Mouse (Mus musculus) common myeloid progenitor, adult 5-6 weeks (primary cell): ENCODE measurements around the gene Ggt1. TPM values are rescaled to one million over a fixed set of nuclear protein-coding genes. Genes with fewer than 3 reads are reported as not detected.

ENCODE experiments used
- ATAC-seq: replicated peaks from 2 replicates; pipeline ENCODE4 v1.8.0; 2016; ENCODE audit warnings: low read depth, mild to moderate bottlenecking, moderate TSS enrichment, inconsistent platforms; ENCODE audit not compliant: poor library complexity, severe bottlenecking
- total RNA-seq: library from RNA; stranded (forward); fragments of 200-1000, 187-1606 nt; gene quantifications from 2 replicates; pipeline ENCODE4 v1.2.3, GENCODE M21; 2017

Gene Ggt1
- total RNA-seq, 1 experiment from 2014 or later, result 0.23 TPM

- ATAC-seq, result no peak
Observed at GRCm38 (mm10) chr10:75570981-75571657, 9.7 kb downstream of the Ggt1 start.

GRCm38 (mm10) chr10:75571937-75572336, 10.5 kb downstream of the Ggt1 start:
- no peak for ATAC-seq

DNA sequence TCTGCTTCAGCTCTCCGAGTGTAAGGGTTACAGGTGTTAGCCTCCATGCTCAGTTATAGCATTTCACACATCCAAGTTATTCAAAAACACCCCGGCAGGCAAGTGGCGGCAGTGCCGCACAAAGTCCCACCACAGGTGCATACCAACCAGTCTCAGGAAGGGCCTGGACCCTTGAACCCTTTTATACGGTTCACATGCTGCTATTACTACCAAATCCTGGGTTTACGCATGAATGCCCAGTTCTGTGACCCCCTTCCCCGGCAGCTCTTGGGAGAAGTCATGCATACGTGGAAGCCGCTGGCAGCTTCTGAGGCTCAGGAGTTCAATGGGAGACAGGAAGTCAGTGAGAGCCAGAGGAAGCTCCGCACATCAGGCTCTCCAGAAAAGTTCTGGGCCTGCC, 11.8 kb downstream of the Ggt1 start:
- no peak for ATAC-seq

DNA sequence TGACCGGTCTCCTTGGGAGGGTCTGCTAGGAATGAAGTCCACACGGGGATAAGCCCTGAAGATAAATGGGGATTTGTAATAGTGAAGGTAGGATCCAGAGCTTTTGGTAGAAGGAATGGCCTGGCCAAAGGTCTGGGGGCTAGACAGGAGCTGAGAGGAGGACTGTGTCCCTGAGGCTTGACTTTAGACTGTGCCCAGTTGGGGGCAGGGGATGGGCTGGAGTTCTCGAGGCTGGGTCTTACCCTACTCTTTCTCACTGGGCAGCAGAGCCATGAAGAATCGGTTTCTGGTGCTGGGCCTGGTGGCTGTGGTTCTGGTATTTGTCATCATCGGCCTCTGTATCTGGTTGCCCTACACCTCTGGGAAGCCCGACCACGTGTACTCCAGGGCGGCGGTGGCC, 12.6 kb downstream of the Ggt1 start:
- ATAC-seq, result no peak

DNA sequence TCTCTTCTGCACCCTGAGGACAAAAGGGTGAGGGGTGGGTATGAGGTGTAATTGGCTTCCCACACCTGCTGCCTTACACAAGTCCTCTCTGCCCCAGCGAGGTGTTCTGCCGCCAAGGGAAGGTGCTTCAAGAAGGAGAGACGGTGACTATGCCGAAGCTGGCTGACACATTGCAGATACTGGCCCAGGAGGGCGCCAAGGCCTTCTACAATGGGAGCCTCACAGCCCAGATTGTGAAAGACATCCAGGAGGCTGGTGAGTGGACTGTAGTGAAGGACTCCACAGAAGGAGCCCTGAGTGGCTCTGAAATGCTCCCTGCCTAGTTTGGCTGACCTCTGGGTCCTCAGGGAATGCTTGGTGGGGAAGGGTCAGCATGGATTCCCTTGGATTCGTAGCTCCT, 17.7 kb downstream of the Ggt1 start:
- no peak for ATAC-seq

DNA sequence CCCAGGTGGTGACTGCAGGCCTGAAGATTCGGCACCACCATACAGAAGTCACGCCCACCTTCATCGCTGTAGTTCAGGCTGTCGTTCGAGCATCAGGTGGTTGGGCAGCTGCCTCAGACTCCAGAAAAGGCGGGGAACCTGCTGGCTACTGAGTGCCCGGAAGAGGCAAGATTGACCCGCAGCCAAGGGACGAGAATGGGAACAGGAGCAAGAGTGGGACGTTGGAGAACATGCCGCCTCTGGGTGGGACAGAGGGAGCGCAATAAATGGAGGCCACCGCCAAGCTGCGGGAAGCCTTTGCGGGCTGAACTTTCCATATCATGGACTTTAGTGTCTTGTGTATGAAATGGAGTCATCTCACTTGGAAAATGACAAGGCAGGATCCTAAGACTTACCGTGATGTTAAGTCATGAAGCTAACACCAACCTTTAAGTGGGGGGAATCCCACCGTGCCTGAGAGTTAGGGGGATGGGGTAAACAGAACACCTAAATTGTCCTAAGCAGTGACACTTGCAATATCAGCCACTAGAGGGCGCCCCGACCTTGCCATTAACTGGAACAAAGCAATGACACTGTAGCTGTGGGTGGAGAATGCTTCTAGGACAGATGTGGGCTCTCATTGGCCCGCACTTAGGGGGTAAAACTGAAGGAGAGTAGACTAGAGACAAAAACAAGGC, 24.6 kb downstream of the Ggt1 start:
- peak; percentile 59 for ATAC-seq

DNA sequence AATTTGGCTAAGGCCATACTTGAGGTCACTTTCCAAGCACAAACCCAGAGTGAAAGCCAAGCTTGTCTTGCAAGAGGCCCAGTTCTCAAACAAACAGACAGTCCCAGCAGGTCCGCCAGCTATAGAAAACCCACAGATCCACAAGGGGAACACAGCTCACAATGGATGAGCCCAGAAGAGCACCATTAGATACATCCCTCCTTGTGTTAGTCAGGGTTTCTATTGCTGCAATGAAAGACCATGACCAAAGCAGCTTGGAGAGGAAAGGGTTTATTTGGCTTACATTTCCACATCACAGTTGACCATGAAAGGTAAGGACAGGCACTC, 25.1 kb downstream of the Ggt1 start:
- no peak for ATAC-seq

DNA sequence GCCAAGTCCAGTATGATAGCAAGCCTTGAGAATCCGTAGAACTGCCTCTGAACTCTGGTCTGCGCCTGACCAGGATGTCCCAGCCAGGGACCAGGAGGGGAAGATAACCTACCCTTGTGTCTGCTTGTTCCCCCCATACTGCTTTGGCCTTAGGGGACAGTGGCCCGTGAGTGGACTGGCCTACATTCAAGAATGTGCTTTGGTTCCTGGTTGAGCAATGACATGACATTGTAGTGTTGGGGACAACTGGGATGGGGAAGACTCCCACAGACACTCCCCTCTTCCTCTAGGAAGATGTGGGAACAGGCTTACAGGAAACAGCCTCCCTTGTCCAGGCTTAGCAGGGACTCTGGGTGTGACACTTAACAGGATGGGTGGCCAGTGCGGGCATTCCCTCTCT, 26.4 kb downstream of the Ggt1 start:
- no peak for ATAC-seq

DNA sequence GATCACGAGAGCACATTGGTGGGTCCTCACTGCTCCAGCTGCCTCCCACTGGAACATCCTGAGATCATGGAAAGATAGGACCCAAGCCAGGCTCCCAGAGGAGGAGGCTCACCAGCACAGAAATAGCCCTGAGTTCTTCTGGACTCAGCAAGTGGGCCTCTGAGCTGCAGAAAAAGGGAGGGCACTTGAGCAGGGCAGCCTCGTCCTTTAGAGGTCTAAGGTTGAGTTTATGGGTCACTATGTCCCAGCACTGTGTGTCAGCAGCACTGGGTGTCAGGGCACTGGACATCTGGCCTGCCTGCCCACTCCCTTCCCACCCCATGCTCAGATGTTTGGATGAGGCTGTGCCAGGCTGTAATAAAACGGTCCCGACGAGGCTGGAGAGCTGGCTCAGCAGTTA, 26.9 kb downstream of the Ggt1 start:
- ATAC-seq, result no peak

DNA sequence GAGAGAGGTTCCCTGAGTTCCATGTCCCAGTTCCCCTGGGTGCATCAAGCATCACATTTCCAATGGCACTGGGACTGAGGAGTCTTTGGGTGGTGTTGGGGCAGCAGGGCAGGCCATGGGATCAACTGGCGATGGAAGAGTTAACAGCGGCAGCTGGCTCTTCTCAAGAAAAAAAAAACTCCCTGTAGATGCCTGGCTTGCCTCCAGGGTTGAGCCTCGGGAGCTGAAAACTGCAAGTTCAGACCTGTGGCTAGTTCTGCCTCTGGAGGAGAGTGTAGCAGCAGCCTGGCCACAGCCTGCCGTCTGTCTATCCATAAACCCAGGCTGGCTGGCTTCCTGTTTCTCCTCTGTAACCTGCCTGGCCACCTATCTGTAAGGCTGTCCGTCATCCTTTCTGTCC, 27.7 kb downstream of the Ggt1 start, which contains the start of gene Ggt5:
Gene Ggt5, plus strand, starts transcription at position 212 of the 400 bp plus-strand sequence.
- peak; percentile 39 for ATAC-seq

- peak; percentile 29 for ATAC-seq
Observed at GRCm38 (mm10) chr10:75589651-75590050, 28.2 kb downstream of the Ggt1 start.

- ATAC-seq, result peak; percentile 88
Observed at GRCm38 (mm10) chr10:75591211-75591894, 29.9 kb downstream of the Ggt1 start.

- no peak for ATAC-seq
Observed at GRCm38 (mm10) chr10:75592585-75592984, 31.2 kb downstream of the Ggt1 start.

DNA sequence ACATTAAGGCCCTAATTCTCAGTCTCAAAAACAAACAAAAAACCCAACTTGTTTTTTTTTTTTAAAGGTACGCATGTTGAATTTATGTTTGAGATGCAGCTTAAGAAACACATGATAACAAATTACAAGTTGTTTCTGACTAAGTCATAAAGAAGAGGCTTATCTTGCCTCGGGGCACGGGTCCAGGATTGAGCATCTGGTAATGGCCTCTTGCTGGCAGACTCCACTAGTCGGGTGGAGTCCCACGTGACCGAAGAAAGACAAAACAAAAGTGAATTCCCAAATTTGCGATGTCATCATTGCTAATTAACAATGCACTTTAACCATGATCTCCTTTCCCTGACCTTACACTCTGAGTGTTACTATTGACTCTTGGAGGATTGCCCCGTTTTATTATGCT, 34.6 kb downstream of the Ggt1 start:
- ATAC-seq, result no peak

- ATAC-seq, result no peak
Observed at GRCm38 (mm10) chr10:75600189-75600730, 38.9 kb downstream of the Ggt1 start.

GRCm38 (mm10) chr10:75605162-75605846, 43.9 kb downstream of the Ggt1 start:
- ATAC-seq, result no peak

GRCm38 (mm10) chr10:75607253-75607652, 45.8 kb downstream of the Ggt1 start:
- ATAC-seq, result no peak

GRCm38 (mm10) chr10:75608975-75609374, 47.6 kb downstream of the Ggt1 start:
- no peak for ATAC-seq

GRCm38 (mm10) chr10:75610486-75610885, 49.1 kb downstream of the Ggt1 start:
- ATAC-seq, result no peak

- ATAC-seq, result no peak
Observed at GRCm38 (mm10) chr10:75616044-75616443, 54.6 kb downstream of the Ggt1 start.

DNA sequence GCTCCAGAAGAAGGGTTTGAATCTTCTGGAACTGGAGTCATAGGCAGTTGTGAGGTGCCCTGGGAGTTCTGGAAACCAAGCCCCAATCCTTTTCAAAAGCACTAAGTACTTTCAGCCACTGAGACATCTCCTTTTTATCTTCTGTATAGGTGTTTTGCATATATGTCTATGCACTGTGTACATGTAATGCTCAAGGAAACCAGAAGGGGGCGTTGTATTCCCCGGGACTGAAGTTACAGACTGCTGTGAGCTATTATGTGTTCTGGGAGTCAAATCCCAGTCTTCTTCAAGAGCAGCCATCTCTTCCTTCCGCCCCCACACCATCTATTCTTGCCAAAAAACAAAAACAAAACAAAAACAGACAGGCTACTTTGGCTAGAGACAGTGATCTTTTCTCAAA, 59.4 kb downstream of the Ggt1 start:
- no peak for ATAC-seq
